Mouse (Mus musculus) intestine, postnatal 0 days (tissue): Measurements from ENCODE around the gene Itpr1. TPM values are rescaled to one million over a fixed set of nuclear protein-coding genes. Genes with fewer than 3 reads are reported as not detected.
"Not testable (repeated sequence)": the region's sequence is repeated elsewhere in the genome, so short reads cannot be mapped to it uniquely, and the experiment has no call there.

Experiments used
- ATAC-seq: fragments of 200-750 bp; cut with Nextera tagmentation; 2 replicates; pipeline ENCODE4 v1.8.0; 2017; ENCODE audit warnings: mild to moderate bottlenecking, moderate TSS enrichment, moderate library complexity
- H3K27ac ChIP-seq: fragments of 300-500 bp; sonication (generic); 2 replicates; pipeline ENCODE4 v1.5.1; 2014; ENCODE audit warnings: mild to moderate bottlenecking, low read depth, low read length, moderate library complexity
- H3K27me3 ChIP-seq: fragments of 300-500 bp; sonication (generic); replicated peaks from 2 replicates; pipeline ENCODE4 v1.6.1; 2014; ENCODE audit warnings: low read length, mixed read lengths; ENCODE audit not compliant: control insufficient read depth, insufficient read depth
- H3K36me3 ChIP-seq: fragments of 300-500 bp; sonication (generic); 2 replicates; pipeline ENCODE4 v1.6.1; 2014; ENCODE audit warnings: mild to moderate bottlenecking, moderate library complexity; ENCODE audit not compliant: control insufficient read depth, insufficient read depth
- H3K4me1 ChIP-seq: fragments of 300-500 bp; sonication (generic); replicated peaks from 2 replicates; pipeline ENCODE4 v1.6.1; 2014; ENCODE audit warnings: antibody characterized with exemption, low read length, mixed read lengths; ENCODE audit not compliant: control insufficient read depth, insufficient read depth
- H3K4me2 ChIP-seq: fragments of 300-500 bp; sonication (generic); replicated peaks from 2 replicates; pipeline ENCODE4 v1.6.1; 2014; ENCODE audit warnings: low read depth, mild to moderate bottlenecking, moderate library complexity
- H3K4me3 ChIP-seq: fragments of 300-500 bp; sonication (generic); 2 replicates; pipeline ENCODE4 v1.5.1; 2014; ENCODE audit warnings: low read depth, low read length
- H3K9ac ChIP-seq: fragments of 300-500 bp; sonication (generic); 2 replicates; pipeline ENCODE4 v1.6.1; 2014; ENCODE audit warnings: mild to moderate bottlenecking, low read depth, low read length
- H3K9me3 ChIP-seq: fragments of 300-500 bp; sonication (generic); 2 replicates; pipeline ENCODE4 v1.6.1; 2016; ENCODE audit warnings: mixed run types; ENCODE audit not compliant: control insufficient read depth
- CTCF ChIP-seq: sonication (generic); IDR thresholded peaks from 2 replicates; pipeline ENCODE4 v1.5.1; 2016; ENCODE audit warnings: low read depth, mild to moderate bottlenecking, control low read depth, antibody characterized with exemption, moderate library complexity
- WGBS: fragments of 180-500 bp; shearing (Covaris S2); extraction: QIAGEN DNeasy Blood & Tissue Kit; methylation state at CpG from one replicate; pipeline ENCODE4 v1.1.7; 2014; 5-methylcytosine and 5-hydroxymethylcytosine counted together
- polyA plus RNA-seq: library from polyadenylated mRNA; unstranded; fragments of >200 nt; fragmentation: Nextera tagmentation; extraction: Ambion mirVana; gene quantifications from 2 replicates; pipeline ENCODE4 v1.2.1, GENCODE M21; 2015

Gene Itpr1
- polyA plus RNA-seq, 1 experiment from 2014 or later: 6.4 TPM

DNA sequence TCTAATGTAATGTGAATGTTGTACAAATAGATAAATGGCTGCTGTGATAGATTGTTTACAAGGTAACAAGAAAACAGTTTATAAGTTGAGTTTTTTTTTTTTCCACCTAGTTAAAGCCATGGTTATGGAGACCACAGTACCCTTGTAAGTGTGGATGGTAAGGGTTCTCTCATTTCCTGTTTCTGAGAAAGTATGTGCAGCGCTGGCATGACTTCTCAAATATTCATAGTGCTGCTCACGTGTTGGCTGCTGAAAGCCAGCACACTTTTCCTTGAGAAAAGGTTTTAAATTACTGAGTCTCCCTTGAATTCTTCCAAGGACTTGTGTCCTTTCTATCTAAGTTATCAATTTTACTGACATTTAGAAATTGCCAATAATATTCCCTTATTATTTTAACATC, 350.1 kb downstream of the Itpr1 start:
- Histone ChIP-seq H3K36me3 (no peaks in the 10 kb centered on the region), H3K4me3 (no peak overlapping the region), H3K9me3 (no peaks in the 10 kb centered on the region), H3K27ac (no peak overlapping the region), H3K27me3 (no peaks in the 10 kb centered on the region), H3K9ac (no peak overlapping the region), H3K4me1 (no peaks in the 10 kb centered on the region), H3K4me2 (no peak overlapping the region)
- ATAC-seq: no peak
- no peak for TF ChIP-seq CTCF
- WGBS: 97% methylated on average over 2 of the region's 2 CpGs

DNA sequence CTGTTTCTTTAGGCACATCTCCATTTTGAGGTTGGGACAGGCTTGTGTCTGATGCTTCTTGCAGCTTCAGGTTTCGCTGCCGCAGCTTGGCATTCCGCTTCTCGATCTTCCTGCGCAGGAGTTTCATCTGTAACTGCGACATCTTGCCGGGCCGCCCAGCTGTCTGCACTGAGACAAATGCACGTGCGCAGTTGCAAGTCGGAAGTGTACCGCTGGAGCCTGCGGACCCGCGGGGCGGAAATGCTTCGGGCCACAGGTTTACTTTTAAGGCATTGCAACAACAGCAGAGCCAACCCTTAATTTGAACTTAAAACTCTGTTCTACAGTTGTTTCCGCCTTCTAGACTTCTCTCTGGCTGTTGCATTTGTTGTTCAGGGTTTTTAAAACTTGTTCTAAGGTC, 352.6 kb downstream of the Itpr1 start:
- not testable (repeated sequence) for H3K9ac ChIP-seq

DNA sequence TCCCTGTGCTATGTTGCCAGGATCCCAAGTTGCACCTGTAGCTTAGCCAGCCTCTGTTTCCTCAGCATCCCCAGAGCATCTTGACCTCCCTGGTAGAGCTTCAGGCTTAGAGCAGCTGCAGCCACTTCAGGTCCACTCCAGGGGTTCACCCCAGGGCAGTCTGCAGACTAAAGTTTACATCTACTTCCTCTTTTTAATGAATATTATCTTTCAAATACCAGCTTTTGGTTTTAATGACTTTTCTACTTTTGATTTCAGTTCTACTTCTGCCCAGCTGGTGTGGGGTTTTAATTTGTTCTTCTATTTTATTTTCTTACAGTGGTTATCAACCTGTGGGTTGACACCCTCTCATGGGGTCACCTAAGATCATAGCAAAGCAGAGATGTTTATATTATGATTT, 353.7 kb downstream of the Itpr1 start:
- Histone ChIP-seq H3K4me2 (no peak overlapping the region), H3K4me3 (no peak overlapping the region), H3K9me3 (no peaks in the 10 kb centered on the region), H3K27ac (no peak overlapping the region), H3K27me3 (no peaks in the 10 kb centered on the region), H3K36me3 (no peaks in the 10 kb centered on the region), H3K9ac (no peak overlapping the region), H3K4me1 (peaks cover 5% of the 10 kb centered on the region; the same call in 1 of the 2 replicates)
- TF ChIP-seq CTCF: no peak
- no peak for ATAC-seq

More for the DNA sequence above, 352.6 kb downstream of the Itpr1 start:
- H3K36me3 ChIP-seq, H3K4me3 ChIP-seq, H3K4me1 ChIP-seq, H3K9me3 ChIP-seq, H3K27ac ChIP-seq, ATAC-seq, H3K27me3 ChIP-seq, H3K4me2 ChIP-seq: not testable (repeated sequence)
- WGBS: 88% methylated on average over 18 of the region's 18 CpGs

DNA sequence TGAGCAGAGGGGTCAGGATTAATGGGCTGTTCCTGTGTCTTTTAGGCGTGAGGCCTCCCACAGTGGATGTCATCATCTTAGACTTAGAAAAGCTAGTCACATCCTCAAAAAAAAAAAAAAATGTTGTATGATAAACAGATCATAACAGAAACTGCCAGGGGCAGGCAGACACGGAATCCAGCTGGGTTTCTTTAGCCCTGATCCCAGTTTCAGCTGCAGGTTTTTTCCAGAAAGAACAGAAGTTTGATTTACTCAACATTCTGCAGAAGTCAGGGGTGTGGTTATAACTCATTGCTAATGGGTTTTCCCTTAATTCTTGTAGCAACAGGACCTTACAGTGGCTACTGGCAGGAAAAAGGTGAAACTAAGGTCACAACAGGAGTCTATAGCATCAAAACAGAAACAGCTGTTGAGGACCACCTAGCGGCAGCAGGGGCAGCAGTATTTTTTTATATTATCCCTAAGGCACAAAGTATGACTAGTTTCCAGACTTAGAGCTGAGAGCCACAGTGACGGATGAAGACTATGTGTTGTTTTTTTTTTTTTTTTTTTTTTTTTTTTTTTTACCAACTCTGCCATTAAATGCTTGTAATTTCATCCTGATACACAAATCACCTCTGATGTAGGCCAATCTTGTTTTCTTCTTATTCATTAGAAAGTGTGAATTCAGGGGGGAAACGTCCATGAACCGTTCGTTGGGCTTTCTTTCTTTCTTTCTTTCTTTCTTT, 356.7 kb downstream of the Itpr1 start:
- peak; percentile 47 for TF ChIP-seq CTCF
- 59% methylated on average over 7 of the region's 7 CpGs for WGBS
- Histone ChIP-seq H3K4me3 (no peak overlapping the region), H3K9me3 (no peaks in the 10 kb centered on the region), H3K4me1 (peaks cover 5% of the 10 kb centered on the region; the same call in 1 of the 2 replicates), H3K9ac (no peak overlapping the region), H3K27ac (no peak overlapping the region), H3K27me3 (no peaks in the 10 kb centered on the region), H3K4me2 (no peak overlapping the region), H3K36me3 (no peaks in the 10 kb centered on the region)
- ATAC-seq: no peak

DNA sequence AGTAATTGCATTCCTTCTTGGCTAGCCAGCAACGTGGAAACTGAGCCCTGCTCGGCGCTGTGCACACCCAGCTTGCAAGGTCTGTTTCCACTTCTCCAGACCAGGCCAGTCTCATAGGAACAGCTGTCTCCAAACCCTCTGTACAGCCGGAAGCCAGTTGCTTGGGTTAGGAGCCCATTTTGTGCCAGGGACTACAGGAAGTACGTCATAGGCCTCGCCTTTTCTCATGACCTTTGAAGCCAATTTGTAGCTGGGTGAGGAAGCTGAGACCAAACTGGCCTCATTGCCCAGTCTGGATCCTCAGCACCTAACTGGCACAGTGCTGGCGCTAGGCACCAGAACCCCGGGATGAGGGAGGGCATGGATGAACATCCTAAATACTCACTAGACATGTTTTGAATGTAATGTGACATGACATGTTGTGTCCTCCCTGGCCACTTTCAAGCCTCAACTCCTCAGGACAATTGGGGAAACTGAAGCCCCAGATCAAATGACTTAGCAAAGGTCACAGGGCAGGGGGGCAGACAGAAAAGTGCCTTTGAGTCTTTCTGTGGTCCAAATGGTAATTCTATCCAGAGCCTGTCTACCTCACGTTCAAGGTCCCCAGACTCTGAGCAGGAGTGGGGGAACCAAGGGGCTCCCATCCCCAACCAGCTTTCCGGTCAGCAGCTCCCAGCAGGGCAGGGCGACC, 357.6 kb downstream of the Itpr1 start:
- 25% methylated on average over 11 of the region's 11 CpGs for WGBS
- peak; percentile 78 for ATAC-seq

DNA sequence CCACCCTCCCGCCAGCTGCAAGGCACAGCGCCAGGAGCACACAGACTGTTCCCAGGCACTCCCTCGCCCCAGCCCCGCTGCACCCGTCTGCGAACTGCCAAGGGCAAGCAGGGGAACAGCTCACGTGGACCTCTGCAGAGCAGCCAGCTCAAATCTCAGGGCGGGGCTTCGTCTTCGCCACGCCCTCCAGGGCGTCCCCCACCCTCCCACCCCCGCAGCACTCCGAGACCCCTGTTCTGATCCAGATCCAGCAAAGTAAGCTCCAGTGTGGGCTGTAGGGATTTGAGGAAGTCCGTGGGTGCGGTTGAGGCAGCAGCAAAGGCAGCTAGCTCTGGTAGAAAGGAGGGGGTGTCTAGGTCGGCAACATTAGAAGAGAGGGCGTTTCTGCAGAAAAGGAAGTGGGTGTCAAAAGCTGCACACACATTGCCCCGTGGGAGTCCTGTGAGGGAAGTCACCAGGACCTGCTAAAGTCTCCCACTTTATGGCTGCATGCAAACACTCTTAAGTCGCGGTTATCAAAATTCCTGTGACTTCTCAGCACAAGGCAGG, 358.2 kb downstream of the Itpr1 start:
- Histone ChIP-seq H3K9ac (peak overlapping the region; percentile 59), H3K27ac (peak overlapping the region; percentile 91), H3K4me2 (peak overlapping the region; percentile 68), H3K36me3 (no peaks in the 10 kb centered on the region), H3K9me3 (no peaks in the 10 kb centered on the region), H3K27me3 (no peaks in the 10 kb centered on the region), H3K4me3 (peak overlapping the region; percentile 33), H3K4me1 (peaks cover 5% of the 10 kb centered on the region; the same call in 1 of the 2 replicates)
- 1% methylated on average over 21 of the region's 21 CpGs for WGBS
- peak; percentile 95 for ATAC-seq
- peak; percentile 13; the same call in 1 of the 2 replicates for TF ChIP-seq CTCF

More for the DNA sequence above, 357.6 kb downstream of the Itpr1 start:
- peak overlapping the region; percentile 68 for H3K4me2 ChIP-seq
- peaks cover 5% of the 10 kb centered on the region; the same call in 1 of the 2 replicates for H3K4me1 ChIP-seq
- H3K36me3 ChIP-seq: no peaks in the 10 kb centered on the region
- no peaks in the 10 kb centered on the region for H3K27me3 ChIP-seq
- peak overlapping the region; percentile 91 for H3K27ac ChIP-seq
- H3K9ac ChIP-seq: peak overlapping the region; percentile 59
- no peak for TF ChIP-seq CTCF
- peak overlapping the region; percentile 33 for H3K4me3 ChIP-seq
- H3K9me3 ChIP-seq: no peaks in the 10 kb centered on the region
